Mouse (Mus musculus) lung, postnatal 0 days (tissue): ENCODE measurements around the gene Aamp.

Experiments
- CTCF ChIP-seq: IDR thresholded peaks from 2 replicates; pipeline ENCODE4 v1.5.1; 2016; ENCODE audit warnings: antibody characterized with exemption, mild to moderate bottlenecking
- EP300 ChIP-seq: IDR thresholded peaks from 2 replicates; pipeline ENCODE4 v1.6.1; 2016; ENCODE audit warnings: antibody characterized with exemption, mild to moderate bottlenecking, control low read depth

GRCm38 (mm10) chr1:74281372-74281771 is 3.2 kb downstream of the Aamp start:
- TF ChIP-seq CTCF, result no peak
- no peak for TF ChIP-seq EP300
